Mouse (Mus musculus): ENCODE results near the gene Radil. TPM values are rescaled to one million over a fixed set of nuclear protein-coding genes. Genes with fewer than 3 reads are reported as not detected.

The Radil gene
- total RNA-seq (2023), result not detected

DNA sequence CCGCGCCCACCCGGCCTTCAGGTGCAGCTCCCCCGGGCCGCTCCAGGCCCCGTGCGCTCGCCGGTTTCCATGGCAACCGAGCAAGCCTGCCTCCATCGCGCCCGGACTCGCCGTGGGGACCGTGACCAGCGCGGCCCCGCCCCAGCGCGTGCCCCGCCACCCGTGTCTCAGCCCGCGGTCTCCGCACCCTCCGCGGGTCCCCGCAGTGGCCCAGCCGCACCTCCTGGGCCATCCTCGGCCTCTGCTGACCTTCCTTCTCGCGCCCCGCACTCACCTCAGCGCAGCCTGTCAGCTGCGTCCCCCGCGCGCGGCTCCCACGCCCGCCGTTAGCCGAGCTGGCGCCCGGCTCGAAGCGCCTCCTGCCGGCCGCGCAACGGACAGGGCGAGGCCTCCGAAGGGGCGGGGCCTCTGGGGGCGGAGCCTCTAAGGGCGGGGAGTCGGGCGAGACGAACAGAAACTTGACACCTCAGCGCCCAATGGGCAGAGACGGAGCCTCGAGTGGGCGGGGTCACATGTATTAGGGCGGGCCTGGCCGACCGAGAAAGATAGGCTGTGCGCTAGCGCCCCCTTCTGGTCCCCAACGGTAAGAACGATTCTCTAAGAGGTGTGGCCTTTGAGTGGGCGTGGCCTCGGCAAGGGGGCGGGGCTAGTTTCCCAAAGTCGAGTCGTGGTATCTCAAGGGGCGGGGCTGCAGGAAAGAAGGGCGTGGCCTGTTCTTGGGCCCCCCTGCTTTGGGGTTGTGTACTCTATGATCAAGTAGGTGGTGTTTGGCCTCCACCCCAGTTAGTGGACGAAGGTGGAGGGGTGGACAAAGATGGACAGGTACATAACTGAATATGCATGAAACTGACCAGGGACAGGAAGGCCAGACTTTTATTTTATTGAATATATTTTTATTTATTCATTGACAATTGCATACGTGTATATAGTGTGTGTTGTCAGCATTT lies at the start of gene Radil:
Gene Radil, minus strand, starts transcription at position 393 of the 947 bp plus-strand sequence.

GRCm38 (mm10) chr5:142529915-142530314 lies 21.0 kb downstream of the Radil start, which contains the start of gene Papolb:
TSS of gene Papolb (minus strand) at chr5:142530076.

DNA sequence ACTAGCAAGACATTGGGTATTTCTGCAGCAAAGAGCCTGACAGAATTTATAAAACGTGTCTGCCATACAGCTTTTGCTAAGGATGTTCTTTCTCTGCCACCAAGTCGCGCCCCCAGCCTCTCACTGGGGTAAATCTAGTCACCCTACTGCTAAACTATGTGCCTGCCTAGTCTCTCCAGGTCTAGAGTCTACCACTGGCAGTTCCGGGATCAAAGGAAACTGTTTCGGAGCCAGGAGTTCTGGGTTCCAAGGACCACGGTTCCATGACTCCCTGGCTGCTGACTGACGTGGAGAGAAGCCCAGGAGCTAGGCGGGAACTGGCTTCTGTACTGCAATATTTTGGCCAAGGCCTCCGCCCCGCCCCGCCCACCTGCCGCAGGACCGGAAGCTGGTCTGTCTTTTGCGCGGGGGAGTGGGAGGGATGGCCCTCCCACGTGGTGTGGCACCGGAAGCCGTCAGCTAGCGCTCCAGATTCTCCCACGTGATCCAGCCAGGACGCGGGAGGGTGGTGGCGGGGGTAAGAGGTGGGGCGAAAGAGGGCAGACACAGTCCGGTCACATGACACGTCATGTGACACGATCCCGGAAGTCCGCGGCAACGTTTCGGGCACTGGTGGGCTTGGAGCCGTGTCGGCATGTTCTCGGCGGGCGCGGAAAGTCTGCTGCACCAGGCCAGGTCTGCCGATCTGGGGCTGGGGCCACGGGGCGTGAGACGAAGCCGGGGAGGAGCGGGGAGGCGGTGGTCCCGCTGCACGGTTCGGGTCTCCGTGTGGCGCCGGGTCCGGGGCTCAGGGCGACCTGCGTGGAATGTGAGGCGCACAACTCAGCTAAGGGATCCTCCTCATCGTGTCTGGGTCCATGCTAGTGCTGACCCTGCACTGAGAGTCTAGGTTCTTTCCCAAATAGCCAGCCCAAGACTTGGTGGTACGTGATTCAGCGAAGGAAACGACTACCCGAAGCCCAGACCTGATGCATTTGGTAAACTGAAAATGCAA lies 87.1 kb downstream of the Radil start, which contains the start of gene Ap5z1:
Gene Ap5z1, plus strand, starts transcription at position 484 of the 994 bp plus-strand sequence.

Other genes with a start within 250 kb of the Radil start
- gene Foxk1, start 149.6 kb downstream of the Radil start, total RNA-seq (2023), result 109 TPM
- 51.3 TPM for gene Ap5z1, start 87.2 kb downstream of the Radil start, total RNA-seq (2023)
- not detected for gene Papolb, start 21.0 kb downstream of the Radil start, total RNA-seq (2023)
- gene Mmd2, start 57.7 kb upstream of the Radil start, total RNA-seq (2023), result not detected
- 63.5 TPM for gene Wipi2, start 76.6 kb upstream of the Radil start, total RNA-seq (2023)
- gene Slc29a4, start 141.4 kb upstream of the Radil start, total RNA-seq (2023), result 0.21 TPM